In genomic region chr17:26939178-26939972, GRCm38 (mm10) we compare ENCODE assay signal across 8 mouse cellular contexts. TPM values are rescaled to one million over a fixed set of nuclear protein-coding genes. Genes with fewer than 3 reads are reported as not detected.
DNase-seq lines count a peak whose midpoint lies in the region; ATAC-seq and TF ChIP-seq lines count a peak whose summit lies in the region.

TSS of gene Cuta (minus strand) at chr17:26939569.

- H3K9me3 ChIP-seq in embryonic facial prominence, embryonic 15.5 days (replicated peaks) = no peaks in the 10 kb centered on the region
- H3K9me3 ChIP-seq in limb, embryonic 14.5 days (ENCODE audit: control insufficient read depth, low read length) = no peaks in the 10 kb centered on the region
- H3K9me3 ChIP-seq in midbrain, postnatal 0 days (ENCODE audit: low read length) = no peaks in the 10 kb centered on the region

- H3K27ac ChIP-seq in bone marrow, adult 2 months (ENCODE audit: control insufficient read depth, insufficient read depth, low read depth, low read length, poor library complexity) = peak within 1 kb of the TSS; percentile 81
- H3K27ac ChIP-seq in embryonic facial prominence, embryonic 15.5 days (replicated peaks) = peak within 1 kb of the TSS; percentile 97
- H3K27ac ChIP-seq in limb, embryonic 14.5 days (replicated peaks; ENCODE audit: low read depth, low read length) = peak within 1 kb of the TSS; percentile 93
- H3K27ac ChIP-seq in midbrain, postnatal 0 days (ENCODE audit: low read depth, low read length) = peak within 1 kb of the TSS; percentile 91

- WGBS in bone marrow, adult 2 months = under 1% methylated on average over 70 of the region's 70 CpGs
- WGBS in embryonic facial prominence, embryonic 15.5 days = under 1% methylated on average over 69 of the region's 70 CpGs
- WGBS in limb, embryonic 14.5 days = under 1% methylated on average over 68 of the region's 70 CpGs
- under 1% methylated on average over 63 of the region's 70 CpGs for whole genome bisulfite sequencing in midbrain, postnatal 0 days

- H3K27me3 ChIP-seq in embryonic facial prominence, embryonic 15.5 days = no peaks in the 10 kb centered on the region
- H3K27me3 ChIP-seq in limb, embryonic 14.5 days (ENCODE audit: control insufficient read depth, insufficient read depth, low read length) = no peaks in the 10 kb centered on the region
- no peaks in the 10 kb centered on the region for H3K27me3 ChIP-seq in midbrain, postnatal 0 days (ENCODE audit: insufficient read depth, low read length)

- H3K4me2 ChIP-seq in embryonic facial prominence, embryonic 15.5 days (replicated peaks) = peak within 1 kb of the TSS; percentile 98
- H3K4me2 ChIP-seq in limb, embryonic 14.5 days (replicated peaks; ENCODE audit: low read depth, low read length, severe bottlenecking) = peak within 1 kb of the TSS; percentile 76
- H3K4me2 ChIP-seq in midbrain, postnatal 0 days (ENCODE audit: low read depth, low read length, poor library complexity, severe bottlenecking) = peak within 1 kb of the TSS; percentile 97

- peaks cover 1% of the 10 kb centered on the region; the same call in 1 of the 2 replicates for H3K4me1 ChIP-seq in bone marrow, adult 2 months (ENCODE audit: control insufficient read depth, insufficient read depth, low read length)
- H3K4me1 ChIP-seq in embryonic facial prominence, embryonic 15.5 days = peaks cover 48% of the 10 kb centered on the region
- peaks cover 31% of the 10 kb centered on the region for H3K4me1 ChIP-seq in limb, embryonic 14.5 days (ENCODE audit: control insufficient read depth, insufficient read depth, low read length)
- peaks cover 19% of the 10 kb centered on the region; the same call in 1 of the 2 replicates for H3K4me1 ChIP-seq in midbrain, postnatal 0 days (ENCODE audit: insufficient read depth, low read length)

- DNase-seq in 416B (ENCODE audit: low read depth) = peak; percentile 100
- peak; percentile 99 for DNase-seq in heart, adult 8-10 months (ENCODE audit: low spot score)
- DNase-seq in kidney, adult 9 months = peak; percentile 100
- DNase-seq in limb, embryonic 14.5 days (ENCODE audit: low spot score) = peak; percentile 99
- peak; percentile 100 for DNase-seq in midbrain, postnatal 0 days (ENCODE audit: low spot score)
- peak; percentile 98 to 99 for DNase-seq in spleen, postnatal 14 days (ENCODE audit: low spot score in 2 of 2)

- no peak for TF ChIP-seq CTCF in bone marrow, adult 2 months (IDR thresholded peaks at IDR 0.05; ENCODE audit: control insufficient read depth, insufficient read depth, low read length)
- no peak for TF ChIP-seq CTCF in midbrain, postnatal 0 days (IDR thresholded peaks at IDR 0.05)

- H3K4me3 ChIP-seq in bone marrow, adult 2 months (replicated peaks; ENCODE audit: control insufficient read depth, low read depth, low read length) = peak within 1 kb of the TSS; percentile 70
- peak within 1 kb of the TSS; percentile 83 for H3K4me3 ChIP-seq in embryonic facial prominence, embryonic 15.5 days (replicated peaks)
- H3K4me3 ChIP-seq in limb, embryonic 14.5 days (replicated peaks; ENCODE audit: low read length) = peak within 1 kb of the TSS; percentile 63
- H3K4me3 ChIP-seq in midbrain, postnatal 0 days (ENCODE audit: low read depth, low read length) = peak within 1 kb of the TSS; percentile 59

- peak; percentile 95 for ATAC-seq in embryonic facial prominence, embryonic 15.5 days (ENCODE audit: insufficient number of reproducible peaks, low FRiP score, low TSS enrichment, low read depth)
- ATAC-seq in limb, embryonic 14.5 days (ENCODE audit: low FRiP score, low read depth) = peak; percentile 97
- peak; percentile 96 for ATAC-seq in midbrain, postnatal 0 days (ENCODE audit: low FRiP score)

- peak within 1 kb of the TSS; percentile 62 for H3K9ac ChIP-seq in embryonic facial prominence, embryonic 15.5 days
- peak within 1 kb of the TSS; percentile 58 for H3K9ac ChIP-seq in limb, embryonic 14.5 days (ENCODE audit: low read depth, low read length, severe bottlenecking)
- H3K9ac ChIP-seq in midbrain, postnatal 0 days (replicated peaks; ENCODE audit: low read length, poor library complexity, severe bottlenecking) = peak within 1 kb of the TSS; percentile 68

- H3K36me3 ChIP-seq in embryonic facial prominence, embryonic 15.5 days = peaks cover 28% of the 10 kb centered on the region
- H3K36me3 ChIP-seq in limb, embryonic 14.5 days (ENCODE audit: control insufficient read depth, insufficient read depth, low read length) = peaks cover 32% of the 10 kb centered on the region
- peaks cover 19% of the 10 kb centered on the region for H3K36me3 ChIP-seq in midbrain, postnatal 0 days (ENCODE audit: insufficient read depth, low read length)

- TF ChIP-seq POLR2A in bone marrow, adult 2 months (IDR thresholded peaks at IDR 0.05; ENCODE audit: borderline replicate concordance, control insufficient read depth, low read depth, low read length) = peak; percentile 95
- peak; percentile 71; the same call in 1 of the 2 replicates for TF ChIP-seq POLR2A in limb, embryonic 14.5 days (IDR thresholded peaks at IDR 0.05; ENCODE audit: borderline replicate concordance, extremely low read depth, insufficient read depth, insufficient read length)

RNA-seq across cellular contexts. Expression of gene Cuta, which starts in this region (rescaled TPM):
- polyA plus RNA-seq in bone marrow, adult 2 months (2011; ENCODE audit: insufficient read depth, insufficient read length, low replicate concordance, missing spikeins) = 77.1 and 99.0 TPM in 2 replicates
- polyA plus RNA-seq in embryonic facial prominence, embryonic 15.5 days (2015; fragmentation: Nextera tagmentation; extraction: Ambion mirVana) = 172 and 180 TPM in 2 replicates
- 10 to 100 TPM; 91.9 to 98.0 (median 95.8) TPM for total RNA-seq in heart, adult 8-10 months (2022)
- 127 and 172 TPM in 2 replicates for polyA plus RNA-seq in limb, embryonic 14.5 days (2012; rRNA removed)
- polyA plus RNA-seq in limb, embryonic 14.5 days (2014; fragmentation: Nextera tagmentation; extraction: Ambion mirVana) = 146 and 158 TPM in 2 replicates
- 49.6 and 55.6 TPM in 2 replicates for total RNA-seq in midbrain, postnatal 0 days (2014; rRNA removed)
- polyA plus RNA-seq in midbrain, postnatal 0 days (2015; fragmentation: Nextera tagmentation; extraction: Ambion mirVana) = 136 and 143 TPM in 2 replicates

Comparison
In these comparisons a context has a peak if more than half of its experiments do, and no peak if none do; other contexts are left out.
1. Peak in every context shown above with its lines: DNase-seq, ATAC-seq, H3K4me3 ChIP-seq and H3K27ac ChIP-seq.